19 mouse cellular contexts compared by ENCODE assay signal in the genomic region with DNA sequence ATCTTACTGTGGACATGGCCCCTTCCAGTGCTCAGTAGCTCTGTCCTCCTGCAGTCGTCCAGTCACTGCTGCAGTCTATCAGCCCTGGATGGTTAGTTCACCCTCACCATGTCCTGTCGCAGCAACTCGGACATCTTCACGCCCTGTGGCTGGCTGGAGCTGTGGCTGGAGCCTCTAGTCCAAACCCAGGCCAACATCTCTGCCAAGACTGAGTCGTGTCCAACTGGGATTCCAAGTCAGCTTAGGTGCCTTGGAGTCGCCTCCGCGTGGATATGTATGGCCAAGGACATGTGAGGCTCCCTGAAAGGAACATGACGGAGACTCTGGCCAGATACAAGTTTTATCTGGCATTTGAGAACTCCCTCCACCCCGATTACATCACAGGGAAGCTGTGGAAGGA. TPM values are rescaled to one million over a fixed set of nuclear protein-coding genes. Genes with fewer than 3 reads are reported as not detected.
"Had no signal": no experiment of that assay in that cellular context is flagged by ENCODE, and none has a peak within 500 bp of the region (broad histone marks: within the 10 kb centered on the region; RNA-seq: fewer than 3 reads in every experiment).

No protein-coding gene starts in this region.

- DNase-seq: lung, adult 18-20 months; lung, embryonic 14.5 days; lung, postnatal 36 days; midbrain, embryonic 14.5 days; retina, postnatal 1 day; right cerebral cortex, adult 18-20 months; right cerebral cortex, postnatal 25 days; right cerebral cortex, postnatal 4 days; spleen, adult 18-20 months; thymus, adult 18-20 months; thymus, postnatal 14 days; thymus, postnatal 36 days had no signal

- H3K27ac ChIP-seq: midbrain, embryonic 10.5 days; midbrain, embryonic 12.5 days; neural tube, embryonic 13.5 days; neural tube, embryonic 15.5 days had no signal

- H3K4me3 ChIP-seq: midbrain, embryonic 10.5 days; midbrain, embryonic 12.5 days; myocyte; neural tube, embryonic 13.5 days; neural tube, embryonic 15.5 days had no signal

RNA-seq across cellular contexts. Expression of a gene that starts 19.1 kb away (rescaled TPM):
- total RNA-seq: megakaryocyte, adult 5-6 weeks; megakaryocyte-erythroid progenitor cell, adult 5-6 weeks had no signal
